Mouse (Mus musculus) ES-E14 (cell line): ENCODE results near the gene Slc7a15. TPM values are rescaled to one million over a fixed set of nuclear protein-coding genes. Genes with fewer than 3 reads are reported as not detected.

Source experiments
- DNase-seq: peaks from one replicate; pipeline ENCODE4 v3.0.0-alpha.2; 2013; ENCODE audit warnings: low read depth, low spot score
- H3K27ac ChIP-seq: 2 replicates; pipeline ENCODE4 v1.5.1; 2012; ENCODE audit warnings: low read depth, mild to moderate bottlenecking, low read length, moderate library complexity, mixed read lengths; ENCODE audit not compliant: poor library complexity, insufficient read depth, severe bottlenecking
- H3K36me3 ChIP-seq: 2 replicates; pipeline ENCODE4 v1.6.1; 2012; ENCODE audit warnings: mild to moderate bottlenecking, low read length, moderate library complexity, mixed read lengths; ENCODE audit not compliant: control insufficient read depth, poor library complexity, insufficient read depth, severe bottlenecking
- H3K4me1 ChIP-seq, 2 experiments: fragments of 150-350 bp in 1 of 2; sonication (generic) in 1 of 2; 2 replicates each; pipeline ENCODE4 v1.6.1; 2012; ENCODE audit warnings: low read length in 2 of 2, mild to moderate bottlenecking in 1 of 2, mixed read lengths in 1 of 2; ENCODE audit not compliant: control insufficient read depth in 2 of 2, insufficient read depth in 2 of 2, poor library complexity in 1 of 2
- H3K4me3 ChIP-seq, 2 experiments: fragments of 150-350 bp in 1 of 2; sonication (generic) in 1 of 2; 2 replicates each; pipeline ENCODE4 v1.5.1; 2012; ENCODE audit warnings: low read length in 2 of 2, low read depth in 1 of 2, mild to moderate bottlenecking in 1 of 2, mixed read lengths in 1 of 2; ENCODE audit not compliant: insufficient read depth in 1 of 2, poor library complexity in 1 of 2, severe bottlenecking in 1 of 2
- H3K9ac ChIP-seq: 2 replicates; pipeline ENCODE4 v1.6.1; 2012; ENCODE audit warnings: low read depth, mild to moderate bottlenecking, low read length, mixed read lengths; ENCODE audit not compliant: poor library complexity, insufficient read depth, severe bottlenecking
- H3K9me3 ChIP-seq: fragments of 150-350 bp; sonication (generic); 2 replicates; pipeline ENCODE4 v1.6.1; 2012; ENCODE audit warnings: low read depth, mild to moderate bottlenecking, low read length; ENCODE audit not compliant: control insufficient read depth, insufficient read depth
- CHD2 ChIP-seq: IDR thresholded peaks from 2 replicates; pipeline ENCODE4 v1.6.1; 2014; ENCODE audit warnings: mild to moderate bottlenecking, low read depth, low read length, inconsistent platforms
- HCFC1 ChIP-seq: IDR thresholded peaks from 2 replicates; pipeline ENCODE4 v1.6.1; 2012; ENCODE audit warnings: low read length, inconsistent platforms, borderline replicate concordance; ENCODE audit not compliant: insufficient read depth
- MAFK ChIP-seq: IDR thresholded peaks from 2 replicates; pipeline ENCODE4 v1.6.1; 2014; ENCODE audit warnings: mild to moderate bottlenecking, low read depth, low read length, inconsistent platforms; ENCODE audit not compliant: insufficient read depth
- ZC3H11A ChIP-seq: IDR thresholded peaks from 2 replicates; pipeline ENCODE4 v1.6.1; 2012; ENCODE audit warnings: low read depth, mild to moderate bottlenecking, inconsistent platforms, low read length, borderline replicate concordance
- ZNF384 ChIP-seq: IDR thresholded peaks from 2 replicates; pipeline ENCODE4 v1.6.1; 2012; ENCODE audit warnings: low read depth, low read length, inconsistent platforms
- in situ Hi-C, 2 experiments: fragments of 600-800 bp; cut with MboI; formaldehyde crosslinking; loops; one replicate each; pipeline ENCODE4 v1.15.1; 2025; ENCODE audit warnings: low sequenced_read_pairs in 2 of 2, inconsistent platforms in 1 of 2; ENCODE audit not compliant: unreplicated experiment in 2 of 2
- total RNA-seq: library from RNA; depleted of rRNA; stranded (reverse); fragments of 300-350 nt; gene quantifications from 2 replicates; pipeline ENCODE4 v1.2.3, GENCODE M21; 2012

The Slc7a15 gene
- total RNA-seq, 1 experiment: 0.18 TPM

DNA sequence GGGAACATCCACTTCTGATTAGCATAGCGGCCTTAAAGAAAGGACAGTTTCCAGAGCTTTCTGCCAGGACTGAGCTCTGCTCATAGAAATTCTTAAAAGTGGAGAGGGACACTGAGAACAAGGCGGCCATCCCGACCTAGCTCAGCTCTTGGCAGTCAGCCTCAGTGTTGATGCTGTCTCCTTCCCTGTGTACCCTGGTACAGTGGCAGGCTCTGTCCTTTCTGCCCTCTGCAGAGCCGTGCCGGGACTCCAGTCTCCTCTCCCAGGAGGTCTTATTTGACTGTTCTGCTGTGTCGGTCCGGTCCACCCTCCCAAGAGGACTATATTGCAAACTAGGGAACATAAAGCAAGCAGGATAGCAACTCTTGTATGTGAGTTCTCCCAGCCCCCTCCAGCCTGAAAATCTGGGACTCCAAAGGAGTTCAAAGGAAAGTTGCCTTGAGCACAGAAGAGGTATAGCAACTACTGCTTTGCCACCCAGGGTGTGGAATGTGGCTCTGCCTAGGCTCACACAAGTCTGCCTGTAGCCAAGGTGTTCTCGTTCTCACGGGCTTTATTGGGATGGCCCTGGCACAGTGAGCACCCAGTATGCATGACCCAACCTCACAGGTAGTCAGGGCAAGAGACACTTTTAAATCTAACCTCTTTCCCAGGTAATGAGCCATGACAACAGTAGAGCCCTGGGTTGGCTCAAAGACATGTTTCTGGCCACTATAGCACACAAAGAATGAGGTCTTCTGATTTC, 62.5 kb downstream of the Slc7a15 start:
- Histone ChIP-seq H3K27ac (no peak overlapping the region), H3K9ac (no peak overlapping the region), H3K4me1 (no peaks in the 10 kb centered on the region), H3K9me3 (no peaks in the 10 kb centered on the region), H3K36me3 (no peaks in the 10 kb centered on the region), H3K4me3 (no peak overlapping the region)
- in situ Hi-C loops: no loop called here
- DNase-seq: no peak
- TF ChIP-seq MAFK (no peak), ZNF384 (no peak)

DNA sequence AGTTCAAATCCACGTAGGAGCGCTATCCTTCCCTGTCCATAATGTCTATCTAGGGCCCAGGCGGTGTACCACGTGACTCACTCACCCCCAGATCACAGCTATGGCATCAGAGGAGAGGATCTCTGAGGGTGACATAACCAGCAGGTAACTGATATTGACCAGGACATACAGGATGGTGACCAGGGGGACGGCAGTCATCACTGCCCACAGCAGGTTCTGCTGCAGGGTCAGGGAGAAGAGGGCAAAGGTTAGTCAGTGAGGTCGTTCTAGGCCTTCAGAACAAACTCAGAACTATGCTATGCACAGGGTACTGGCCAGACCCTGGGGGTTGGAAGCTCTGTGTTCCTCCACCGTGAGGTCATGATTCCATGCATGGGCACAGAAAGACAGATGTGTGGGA, 63.3 kb downstream of the Slc7a15 start:
- no peak for DNase-seq
- Histone ChIP-seq H3K36me3 (no peaks in the 10 kb centered on the region), H3K9ac (no peak overlapping the region), H3K27ac (no peak overlapping the region), H3K4me1 (no peaks in the 10 kb centered on the region), H3K9me3 (no peaks in the 10 kb centered on the region), H3K4me3 (no peak overlapping the region)
- TF ChIP-seq ZC3H11A: no peak
- TF ChIP-seq CHD2: no peak
- TF ChIP-seq ZNF384: no peak
- no peak for TF ChIP-seq HCFC1
- TF ChIP-seq MAFK: no peak
- in situ Hi-C loops: no loop called here

DNA sequence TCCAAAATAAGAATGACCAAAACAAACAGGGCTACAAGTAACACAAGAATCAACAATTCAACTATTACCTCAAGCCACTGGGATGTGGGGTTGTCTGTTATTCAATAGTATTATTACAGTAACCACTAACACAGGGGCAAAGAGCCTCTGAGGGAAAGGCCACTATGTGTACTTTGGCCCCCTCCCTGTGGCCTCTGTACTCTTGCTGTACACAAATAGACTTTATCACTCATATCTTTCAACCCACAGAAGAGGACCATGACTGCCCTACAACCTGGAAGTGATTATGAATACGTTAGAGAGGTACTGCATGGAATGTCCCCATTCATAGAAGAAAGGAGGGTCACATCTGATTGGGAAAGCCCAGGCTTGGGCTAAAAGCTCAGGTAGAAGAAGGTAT, 64.0 kb downstream of the Slc7a15 start:
- Histone ChIP-seq H3K4me1 (no peaks in the 10 kb centered on the region), H3K27ac (no peak overlapping the region), H3K4me3 (no peak overlapping the region), H3K9me3 (no peaks in the 10 kb centered on the region), H3K9ac (no peak overlapping the region), H3K36me3 (no peaks in the 10 kb centered on the region)
- no peak for DNase-seq
- in situ Hi-C loops: no loop called here
- no peak for TF ChIP-seq ZC3H11A
- TF ChIP-seq HCFC1: no peak
- TF ChIP-seq ZNF384: no peak
- no peak for TF ChIP-seq CHD2
- no peak for TF ChIP-seq MAFK

DNA sequence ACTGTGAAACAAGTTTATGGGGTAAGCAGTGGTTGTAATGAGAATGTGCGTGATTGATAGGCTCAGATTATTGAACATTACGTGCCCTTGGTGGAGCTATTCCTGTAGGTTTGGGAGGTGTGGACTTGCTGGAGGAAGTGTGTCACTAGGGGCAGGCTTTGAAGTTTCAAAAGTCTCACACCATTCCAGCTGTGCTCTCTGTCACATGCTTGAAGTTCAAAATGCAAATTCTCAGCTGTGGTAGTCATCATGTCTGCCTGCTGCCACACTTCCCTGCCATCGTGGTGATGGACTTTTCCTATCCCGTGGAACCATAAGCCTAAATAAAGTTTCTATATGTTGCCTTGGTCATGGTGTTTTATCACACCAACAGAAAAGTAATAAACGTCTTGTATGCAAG, 71.1 kb downstream of the Slc7a15 start:
- peaks cover 0 to 8% of the 10 kb centered on the region in 2 experiments; a peak in 1 of 4 replicates for H3K4me1 ChIP-seq
- in situ Hi-C loops: no loop called here
- H3K36me3 ChIP-seq: no peaks in the 10 kb centered on the region
- no peak for DNase-seq
- H3K27ac ChIP-seq: no peak overlapping the region
- H3K9me3 ChIP-seq: no peaks in the 10 kb centered on the region
- TF ChIP-seq HCFC1 (no peak), ZNF384 (no peak), ZC3H11A (no peak), MAFK (no peak), CHD2 (no peak)
- H3K9ac ChIP-seq: no peak overlapping the region
- H3K4me3 ChIP-seq: no peak overlapping the region

DNA sequence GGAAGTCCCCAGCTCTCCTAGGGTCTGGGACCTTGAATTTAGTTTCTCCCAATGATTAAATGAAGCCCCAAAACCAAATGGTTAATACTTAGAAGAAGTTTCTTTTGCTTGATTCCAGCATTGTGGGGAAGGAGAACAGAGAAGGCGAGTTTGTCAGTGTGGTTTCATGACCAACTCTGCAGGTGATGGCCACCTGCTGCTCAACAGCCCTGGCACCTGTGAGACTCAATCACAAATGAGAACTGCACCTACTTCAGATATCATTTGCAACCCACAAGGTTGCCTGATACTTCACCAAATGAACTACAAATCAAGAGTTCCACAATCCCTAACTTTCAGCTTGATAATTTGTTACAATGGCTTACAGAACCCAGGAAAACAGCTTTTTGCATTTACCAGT, 71.7 kb downstream of the Slc7a15 start:
- no peak overlapping the region for H3K27ac ChIP-seq
- no peak overlapping the region for H3K4me3 ChIP-seq
- H3K4me1 ChIP-seq: peaks cover 0 to 13% of the 10 kb centered on the region in 2 experiments; a peak in 2 of 4 replicates
- no peaks in the 10 kb centered on the region for H3K36me3 ChIP-seq
- H3K9ac ChIP-seq: no peak overlapping the region
- in situ Hi-C loops: no loop called here
- no peaks in the 10 kb centered on the region for H3K9me3 ChIP-seq
- DNase-seq: no peak
- TF ChIP-seq ZNF384: no peak
- no peak for TF ChIP-seq CHD2
- no peak for TF ChIP-seq HCFC1
- TF ChIP-seq ZC3H11A: no peak
- TF ChIP-seq MAFK: no peak
